Mouse (Mus musculus): Measurements from ENCODE around the gene Cfap69. TPM values are rescaled to one million over a fixed set of nuclear protein-coding genes. Genes with fewer than 3 reads are reported as not detected.

The Cfap69 gene
- polyA plus RNA-seq, 1 experiment, result not detected

GRCm38 (mm10) chr5:5533656-5534420 is 130.2 kb downstream of the Cfap69 start:
- no peaks in the 10 kb centered on the region for H3K9me3 ChIP-seq
- H3K4me3 ChIP-seq (replicated peaks), result no peak overlapping the region
- no peaks in the 10 kb centered on the region for H3K27me3 ChIP-seq (replicated peaks)
- H3K4me1 ChIP-seq, result no peaks in the 10 kb centered on the region
- TF ChIP-seq GATA1 (IDR thresholded peaks at IDR 0.05; ENCODE audit: borderline replicate concordance, low read length) (no peak), FLI1 (IDR thresholded peaks at IDR 0.05; ENCODE audit: low read length) (no peak)
- peaks cover 12% of the 10 kb centered on the region for H3K36me3 ChIP-seq (replicated peaks; ENCODE audit: low read length)

Other genes with a start within 250 kb of the Cfap69 start
- 0.21 TPM in 1 of 2 replicates, not detected in the other for gene Cdk14, start 243.9 kb downstream of the Cfap69 start, polyA plus RNA-seq (2012; ENCODE audit: insufficient read depth, low replicate concordance)
- gene 1700015F17Rik, start 185.1 kb downstream of the Cfap69 start, polyA plus RNA-seq (2012; ENCODE audit: insufficient read depth, low replicate concordance), result not detected in 2 replicates
- not detected in 2 replicates for gene Cldn12, start 149.3 kb downstream of the Cfap69 start, polyA plus RNA-seq (2012; ENCODE audit: insufficient read depth, low replicate concordance)
- 1.5 TPM in 1 of 2 replicates, not detected in the other for gene Gtpbp10, start 104.7 kb downstream of the Cfap69 start, polyA plus RNA-seq (2012; ENCODE audit: insufficient read depth, low replicate concordance)
- not detected in 2 replicates for gene Gm8773, start 90.4 kb downstream of the Cfap69 start, polyA plus RNA-seq (2012; ENCODE audit: insufficient read depth, low replicate concordance)
- gene Steap2, start 30.3 kb upstream of the Cfap69 start, polyA plus RNA-seq (2012; ENCODE audit: insufficient read depth, low replicate concordance), result not detected in 2 replicates
- not detected in 2 replicates for gene Steap1, start 85.1 kb upstream of the Cfap69 start, polyA plus RNA-seq (2012; ENCODE audit: insufficient read depth, low replicate concordance)